Mouse (Mus musculus): Measurements from ENCODE around the gene Hoxa11. TPM values are rescaled to one million over a fixed set of nuclear protein-coding genes. Genes with fewer than 3 reads are reported as not detected.

Hoxa11 gene
- not detected for polyA plus RNA-seq (2014; fragmentation: Illumina TruSeq; extraction: RNeasy Lipid Tissue Mini Kit (QIAGEN cat#74804); ENCODE audit: low replicate concordance)

DNA sequence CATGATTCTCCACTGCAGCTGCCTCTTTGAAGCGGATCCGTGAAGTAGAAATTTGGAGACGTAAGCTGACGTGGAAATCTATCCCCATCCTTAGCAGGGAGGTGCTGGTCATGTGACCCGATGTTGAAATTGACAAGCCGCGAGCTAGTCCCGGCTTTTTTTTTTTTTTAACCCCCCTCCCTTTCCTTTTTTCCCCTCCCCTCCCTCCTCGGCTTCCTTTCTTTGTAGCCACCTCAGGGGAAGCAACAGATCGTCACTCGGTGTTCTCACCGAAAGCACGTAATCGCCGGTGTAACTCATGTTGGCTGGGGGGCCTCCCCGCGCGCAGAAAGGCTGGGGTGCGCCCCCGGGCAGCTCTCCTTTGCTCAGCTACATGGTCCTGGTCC is at the start of gene Hoxa11:
Hoxa11 (minus strand) TSS at position 54 of the 386 bp plus-strand sequence.

GRCm38 (mm10) chr6:52260654-52261575 is 15.3 kb upstream of the Hoxa11 start, which contains the start of gene Hoxa13:
Gene Hoxa13 (minus strand): TSS chr6:52260880.

DNA sequence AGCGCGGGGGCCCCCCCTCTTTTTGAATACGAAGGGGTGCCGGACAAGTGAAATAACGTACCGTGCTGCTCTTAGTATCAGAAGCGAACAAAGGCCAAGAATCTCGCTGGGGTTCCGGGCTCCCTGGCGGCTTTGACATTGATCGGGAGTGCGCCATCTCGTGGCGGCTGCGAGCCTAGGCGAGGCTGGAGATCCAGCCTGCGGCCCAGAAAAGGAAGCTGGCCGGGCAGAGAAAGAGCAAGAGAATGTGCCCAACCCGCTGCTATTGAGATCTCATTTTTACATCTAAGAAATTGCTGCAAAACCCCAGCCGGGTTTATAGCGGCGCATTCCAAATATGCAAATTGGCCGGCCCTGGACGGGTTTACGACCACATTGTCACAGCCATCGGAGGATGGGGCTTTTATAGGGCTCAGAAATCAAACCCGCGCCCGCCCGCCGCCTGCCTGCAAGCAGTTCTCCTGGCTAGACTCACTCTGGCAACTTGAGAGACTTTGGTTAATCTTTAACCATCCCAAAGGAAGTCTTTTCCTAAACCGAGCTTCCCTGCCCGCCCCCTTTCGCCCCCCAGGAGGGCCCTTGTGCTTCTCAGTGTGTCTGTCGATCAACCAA is 5.1 kb downstream of the Hoxa11 start, which contains the start of gene Hoxa10:
Hoxa10 (minus strand) TSS at position 466 of the 612 bp plus-strand sequence.

DNA sequence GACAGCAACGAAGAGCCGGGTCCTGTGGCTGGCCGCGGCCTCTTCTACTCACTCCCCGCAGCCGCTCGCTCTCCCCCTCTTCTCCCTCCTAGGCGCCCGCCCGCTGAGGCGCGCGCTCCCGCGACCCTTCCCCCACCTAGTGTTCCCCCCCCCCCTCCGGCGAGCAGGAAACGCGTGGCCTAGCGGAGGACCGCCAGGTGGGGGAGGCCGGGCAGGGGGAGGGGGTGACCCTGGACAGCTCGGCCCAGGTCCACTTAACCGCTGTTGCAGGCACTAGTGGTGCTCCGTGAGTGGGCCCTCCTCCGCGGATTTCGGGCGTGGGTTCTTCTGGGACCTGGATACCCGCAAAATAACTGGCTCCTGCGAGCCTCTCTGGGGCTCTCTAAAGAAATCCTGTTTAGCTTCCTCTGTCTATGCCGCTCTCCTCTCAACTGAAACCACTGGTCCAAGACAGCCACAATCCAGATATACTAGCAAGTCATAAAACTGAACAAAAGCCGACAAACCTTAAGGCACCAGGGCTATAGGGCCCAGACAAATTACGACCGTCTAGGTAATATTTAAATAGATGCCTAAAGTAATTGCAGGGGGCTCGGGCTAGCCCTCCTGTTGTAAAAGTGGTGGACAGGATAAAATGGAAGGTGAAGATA is 15.0 kb downstream of the Hoxa11 start, which contains the start of gene Hoxa9:
Hoxa9 (minus strand) TSS at position 574 of the 650 bp plus-strand sequence.

GRCm38 (mm10) chr6:52221337-52221992 is 24.1 kb downstream of the Hoxa11 start, which contains the start of gene Hoxa7:
Gene Hoxa7 (minus strand): TSS chr6:52221854.

GRCm38 (mm10) chr6:52213119-52213986 is 32.3 kb downstream of the Hoxa11 start, which contains the start of the genes Hoxa3 and Gm28308:
Gene Hoxa3 (minus strand): TSS chr6:52213336.
Gene Gm28308 (minus strand): TSS chr6:52213339.

DNA sequence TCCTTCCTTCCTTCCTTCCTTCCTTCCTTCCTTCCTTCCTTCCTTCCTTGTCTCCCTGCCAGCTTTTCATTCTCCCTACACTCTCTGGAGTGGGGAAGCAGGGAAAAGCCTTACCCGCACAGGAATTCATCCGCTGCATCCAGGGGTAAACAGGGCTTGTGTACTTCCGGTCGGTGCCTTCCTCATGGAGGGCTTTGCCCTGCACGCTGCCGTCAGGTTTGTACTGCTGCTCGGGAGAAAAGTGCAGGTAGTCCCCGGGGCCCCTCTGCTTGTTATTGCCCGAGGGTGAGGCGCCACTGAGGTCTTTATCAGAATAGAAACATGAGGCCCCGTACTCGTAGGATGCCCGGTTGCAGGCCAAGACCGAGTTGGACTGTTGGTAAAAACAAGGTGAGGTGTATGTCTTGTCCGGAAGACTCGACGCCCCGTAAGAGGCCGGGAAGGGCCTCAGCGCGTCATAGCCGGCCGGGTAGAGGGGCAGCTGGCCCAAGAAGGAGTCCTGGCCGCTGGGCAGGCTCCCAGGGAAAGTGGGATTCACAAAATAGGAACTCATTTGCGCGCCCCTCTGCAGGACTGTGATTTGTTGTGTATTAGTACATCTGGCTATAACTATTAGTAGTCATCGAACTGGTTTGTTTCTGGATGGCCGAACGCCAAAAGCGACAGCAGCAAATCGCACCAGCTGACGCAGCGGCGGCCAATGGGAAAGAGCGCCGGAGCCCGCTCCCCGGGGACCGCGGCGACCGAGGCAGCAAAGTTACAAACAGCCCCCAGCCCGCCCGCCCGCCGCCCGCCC is 37.3 kb downstream of the Hoxa11 start, which contains the start of gene Hoxa6:
Hoxa6 (minus strand) TSS at position 651 of the 796 bp plus-strand sequence.

GRCm38 (mm10) chr6:52204050-52204752 is 41.4 kb downstream of the Hoxa11 start, which contains the start of gene Hoxa5:
Gene Hoxa5 (minus strand): TSS chr6:52204587.

Other genes starting within 250 kb of the Hoxa11 start
- gene Skap2, start 233.3 kb downstream of the Hoxa11 start, polyA plus RNA-seq (2014; fragmentation: Illumina TruSeq; extraction: RNeasy Lipid Tissue Mini Kit (QIAGEN cat#74804); ENCODE audit: low replicate concordance), result 82.4 TPM
- gene Hoxa1, start 87.5 kb downstream of the Hoxa11 start, polyA plus RNA-seq (2014; fragmentation: Illumina TruSeq; extraction: RNeasy Lipid Tissue Mini Kit (QIAGEN cat#74804); ENCODE audit: low replicate concordance), result 0.56 TPM
- gene Hoxa2, start 81.0 kb downstream of the Hoxa11 start, polyA plus RNA-seq (2014; fragmentation: Illumina TruSeq; extraction: RNeasy Lipid Tissue Mini Kit (QIAGEN cat#74804); ENCODE audit: low replicate concordance), result 2.6 TPM
- gene 5730596B20Rik, start 68.3 kb downstream of the Hoxa11 start, polyA plus RNA-seq (2014; fragmentation: Illumina TruSeq; extraction: RNeasy Lipid Tissue Mini Kit (QIAGEN cat#74804); ENCODE audit: low replicate concordance), result 0.19 TPM
- 3.0 TPM for gene Hoxa4, start 54.1 kb downstream of the Hoxa11 start, polyA plus RNA-seq (2014; fragmentation: Illumina TruSeq; extraction: RNeasy Lipid Tissue Mini Kit (QIAGEN cat#74804); ENCODE audit: low replicate concordance)
- 6.5 TPM for gene Hoxa5, start 41.2 kb downstream of the Hoxa11 start, polyA plus RNA-seq (2014; fragmentation: Illumina TruSeq; extraction: RNeasy Lipid Tissue Mini Kit (QIAGEN cat#74804); ENCODE audit: low replicate concordance)
- gene Hoxa6, start 37.1 kb downstream of the Hoxa11 start, polyA plus RNA-seq (2014; fragmentation: Illumina TruSeq; extraction: RNeasy Lipid Tissue Mini Kit (QIAGEN cat#74804); ENCODE audit: low replicate concordance), result not detected
- 5.9 TPM for gene Hoxa3, start 32.5 kb downstream of the Hoxa11 start, polyA plus RNA-seq (2014; fragmentation: Illumina TruSeq; extraction: RNeasy Lipid Tissue Mini Kit (QIAGEN cat#74804); ENCODE audit: low replicate concordance)
- not detected for gene Gm28308, start 32.5 kb downstream of the Hoxa11 start, polyA plus RNA-seq (2014; fragmentation: Illumina TruSeq; extraction: RNeasy Lipid Tissue Mini Kit (QIAGEN cat#74804); ENCODE audit: low replicate concordance)
- 0.48 TPM for gene Hoxa7, start 24.0 kb downstream of the Hoxa11 start, polyA plus RNA-seq (2014; fragmentation: Illumina TruSeq; extraction: RNeasy Lipid Tissue Mini Kit (QIAGEN cat#74804); ENCODE audit: low replicate concordance)
- gene Hoxa9, start 14.7 kb downstream of the Hoxa11 start, polyA plus RNA-seq (2014; fragmentation: Illumina TruSeq; extraction: RNeasy Lipid Tissue Mini Kit (QIAGEN cat#74804); ENCODE audit: low replicate concordance), result 0.59 TPM
- not detected for gene Hoxa10, start 5.0 kb downstream of the Hoxa11 start, polyA plus RNA-seq (2014; fragmentation: Illumina TruSeq; extraction: RNeasy Lipid Tissue Mini Kit (QIAGEN cat#74804); ENCODE audit: low replicate concordance)
- gene Hoxa13, start 15.1 kb upstream of the Hoxa11 start, polyA plus RNA-seq (2014; fragmentation: Illumina TruSeq; extraction: RNeasy Lipid Tissue Mini Kit (QIAGEN cat#74804); ENCODE audit: low replicate concordance), result not detected
- not detected for gene Evx1, start 67.7 kb upstream of the Hoxa11 start, polyA plus RNA-seq (2014; fragmentation: Illumina TruSeq; extraction: RNeasy Lipid Tissue Mini Kit (QIAGEN cat#74804); ENCODE audit: low replicate concordance)

All from small intestine, adult 10 weeks (tissue).